Mouse (Mus musculus) layer of hippocampus, postnatal 14 days (tissue): ENCODE results near the gene Ppid. TPM values are rescaled to one million over a fixed set of nuclear protein-coding genes. Genes with fewer than 3 reads are reported as not detected.

Experiments
- DNase-seq, 2 experiments: peaks; one replicate each; pipeline ENCODE4 v3.0.0; 2021 to 2022; ENCODE audit warnings: low spot score in 2 of 2, mixed read lengths in 1 of 2
- total RNA-seq, 2 experiments: library from RNA; stranded (reverse); gene quantifications; 2 replicates each; pipeline ENCODE4 v1.2.3; 2021

The Ppid gene
- total RNA-seq, 2 experiments from 2014 or later = 68.9 to 70.7 TPM

DNA sequence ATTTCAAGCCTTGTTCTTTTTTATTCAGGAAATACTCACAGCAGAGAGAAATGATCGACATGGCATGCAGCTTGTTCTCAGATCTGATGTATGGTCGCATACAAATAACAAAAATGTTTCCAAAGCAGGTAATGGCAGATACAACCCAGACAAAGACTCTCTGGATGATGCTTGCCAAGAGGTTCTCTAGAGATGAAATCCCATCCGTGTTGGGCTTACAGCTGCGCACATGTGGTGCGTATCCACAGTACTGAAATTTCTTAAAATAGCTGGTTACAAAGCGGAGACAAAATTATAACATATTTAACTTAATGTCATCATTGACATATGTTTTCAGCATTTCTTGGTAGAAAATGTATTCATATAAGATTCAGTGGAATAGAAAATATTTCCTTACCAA lies 61.0 kb downstream of the Ppid start:
- DNase-seq = no peak

Other genes with a start within 250 kb of the Ppid start
- 10 to 100 TPM; 16.1 to 17.6 TPM for gene Fnip2, start 23.5 kb upstream of the Ppid start, total RNA-seq
- 1 to 10 TPM; 1.1 to 1.6 TPM for gene 4930579G24Rik, start 37.7 kb downstream of the Ppid start, total RNA-seq
- 10 to 100 TPM; 30.3 to 33.4 TPM for gene Etfdh, start 38.2 kb downstream of the Ppid start, total RNA-seq
- gene Rxfp1, start 146.5 kb downstream of the Ppid start, total RNA-seq = 10 to 100 TPM in 1 of 2 experiments, 1 to 10 TPM in 1; 5.9 to 12.9 TPM